Mouse (Mus musculus) CH12.LX (cell line): ENCODE data around the gene Nptn. TPM values are rescaled to one million over a fixed set of nuclear protein-coding genes. Genes with fewer than 3 reads are reported as not detected.

ENCODE experiments used
- DNase-seq: peaks from one replicate; pipeline ENCODE4 v3.0.0-alpha.2; 2013; ENCODE audit errors: extremely low read depth
- H3K27ac ChIP-seq: 2 replicates; pipeline ENCODE4 v1.5.1; 2012; ENCODE audit warnings: low read depth, mild to moderate bottlenecking, control low read depth, moderate library complexity; ENCODE audit not compliant: insufficient read depth
- H3K27me3 ChIP-seq: replicated peaks from 2 replicates; pipeline ENCODE3; 2012; ENCODE audit warnings: inconsistent platforms
- H3K36me3 ChIP-seq, 2 experiments: replicated peaks in 1 of 2; 2 replicates each; pipeline versions ENCODE3 to v1.6.1; 2012; ENCODE audit warnings: inconsistent platforms in 1 of 2, low read length in 1 of 2, mild to moderate bottlenecking in 1 of 2, mixed read lengths in 1 of 2, moderate library complexity in 1 of 2; ENCODE audit not compliant: control insufficient read depth in 1 of 2, insufficient read depth in 1 of 2
- H3K4me1 ChIP-seq, 2 experiments: 2 replicates each; pipeline ENCODE4 v1.6.1; 2012; ENCODE audit warnings: inconsistent platforms in 1 of 2, moderate library complexity in 1 of 2; ENCODE audit not compliant: insufficient read depth in 2 of 2, control insufficient read depth in 1 of 2
- H3K4me2 ChIP-seq: 2 replicates; pipeline ENCODE4 v1.6.1; 2012; ENCODE audit warnings: low read depth, mild to moderate bottlenecking, control low read depth; ENCODE audit not compliant: poor library complexity, insufficient read depth, severe bottlenecking
- H3K4me3 ChIP-seq, 3 experiments: fragments of 150-350 bp in 1 of 3; sonication (generic) in 1 of 3; replicated peaks in 1 of 3; 2 replicates each; pipeline versions ENCODE3 to v1.5.1; 2011 to 2012; ENCODE audit warnings: low read depth in 2 of 3, low read length in 2 of 3, mild to moderate bottlenecking in 2 of 3, moderate library complexity in 2 of 3, control low read depth in 1 of 3, improper control_type of control experiment in 1 of 3, inconsistent platforms in 1 of 3, mixed read lengths in 1 of 3; ENCODE audit not compliant: poor library complexity in 1 of 3
- H3K79me2 ChIP-seq: replicated peaks from 2 replicates; pipeline ENCODE4 v1.6.1; 2012; ENCODE audit warnings: mild to moderate bottlenecking, moderate library complexity; ENCODE audit not compliant: control insufficient read depth, poor library complexity, insufficient read depth, severe bottlenecking; ENCODE audit errors: extremely low read depth
- H3K9ac ChIP-seq: 2 replicates; pipeline ENCODE4 v1.6.1; 2012; ENCODE audit warnings: low read depth, mild to moderate bottlenecking, control low read depth, moderate library complexity; ENCODE audit not compliant: insufficient read depth
- H3K9me3 ChIP-seq: replicated peaks from 2 replicates; pipeline ENCODE3; 2012; ENCODE audit warnings: low read length, inconsistent platforms, mixed read lengths
- BHLHE40 ChIP-seq: IDR thresholded peaks from 2 replicates; pipeline ENCODE4 v1.6.1; 2011; ENCODE audit warnings: mild to moderate bottlenecking, low read depth, low read length, improper control_type of control experiment
- CTCF ChIP-seq, 2 experiments: IDR thresholded peaks in 1 of 2; conservative IDR thresholded peaks in 1 of 2; 2 replicates each; pipeline ENCODE4 v1.5.1; 2011 to 2012; ENCODE audit warnings: low read depth in 2 of 2, low read length in 2 of 2, improper control_type of control experiment in 1 of 2, inconsistent platforms in 1 of 2, mild to moderate bottlenecking in 1 of 2, moderate library complexity in 1 of 2
- EP300 ChIP-seq: IDR thresholded peaks from 2 replicates; pipeline ENCODE4 v1.6.1; 2011; ENCODE audit warnings: low read length, improper control_type of control experiment
- GABPA ChIP-seq: IDR thresholded peaks from 2 replicates; pipeline ENCODE4 v1.6.1; 2012; ENCODE audit warnings: low read depth, low read length, improper control_type of control experiment, inconsistent platforms; ENCODE audit not compliant: insufficient replicate concordance
- IRF4 ChIP-seq: IDR thresholded peaks from 2 replicates; pipeline ENCODE4 v1.6.1; 2014; ENCODE audit warnings: low read depth, mild to moderate bottlenecking, inconsistent platforms, low read length, improper control_type of control experiment
- KAT2A ChIP-seq: IDR thresholded peaks from 2 replicates; pipeline ENCODE4 v1.6.1; 2012; ENCODE audit warnings: low read length, improper control_type of control experiment, inconsistent platforms; ENCODE audit not compliant: insufficient replicate concordance
- MAFK ChIP-seq: IDR thresholded peaks from 2 replicates; pipeline ENCODE4 v1.6.1; 2011; ENCODE audit warnings: low read length, improper control_type of control experiment; ENCODE audit not compliant: insufficient replicate concordance
- MEF2A ChIP-seq: IDR thresholded peaks from 2 replicates; pipeline ENCODE4 v1.6.1; 2014; ENCODE audit warnings: low read depth, mild to moderate bottlenecking, inconsistent platforms, low read length, improper control_type of control experiment, borderline replicate concordance
- PAX5 ChIP-seq: IDR thresholded peaks from 2 replicates; pipeline ENCODE4 v1.6.1; 2012; ENCODE audit warnings: low read length, inconsistent platforms, mixed read lengths
- POLR2A ChIP-seq: IDR thresholded peaks from 2 replicates; pipeline ENCODE4 v1.6.1; 2011; ENCODE audit warnings: low read depth, mild to moderate bottlenecking, improper control_type of control experiment, low read length
- POLR2AphosphoS2 ChIP-seq: IDR thresholded peaks from 2 replicates; pipeline ENCODE4 v1.6.1; 2011; ENCODE audit warnings: low read depth, low read length, improper control_type of control experiment
- RCOR1 ChIP-seq: conservative IDR thresholded peaks from 2 replicates; pipeline ENCODE4 v1.6.1; 2012; ENCODE audit warnings: low read depth, mild to moderate bottlenecking, inconsistent platforms, low read length, improper control_type of control experiment
- SMC3 ChIP-seq: IDR thresholded peaks from 2 replicates; pipeline ENCODE4 v1.6.1; 2011; ENCODE audit warnings: low read depth, low read length, improper control_type of control experiment
- TBP ChIP-seq: conservative IDR thresholded peaks from 2 replicates; pipeline ENCODE4 v1.6.1; 2011; ENCODE audit warnings: low read depth, low read length, improper control_type of control experiment
- UBTF ChIP-seq: IDR thresholded peaks from 2 replicates; pipeline ENCODE4 v1.6.1; 2012; ENCODE audit warnings: low read depth, mild to moderate bottlenecking, inconsistent platforms, low read length, improper control_type of control experiment, moderate library complexity
- USF2 ChIP-seq: conservative IDR thresholded peaks from 2 replicates; pipeline ENCODE4 v1.6.1; 2011; ENCODE audit warnings: low read depth, low read length, improper control_type of control experiment
- ZC3H11A ChIP-seq: IDR thresholded peaks from 2 replicates; pipeline ENCODE4 v1.6.1; 2012; ENCODE audit warnings: low read depth, mild to moderate bottlenecking, inconsistent platforms, low read length, improper control_type of control experiment
- ZMIZ1 ChIP-seq: IDR thresholded peaks from 2 replicates; pipeline ENCODE4 v1.6.1; 2012; ENCODE audit warnings: low read depth, mild to moderate bottlenecking, inconsistent platforms, low read length, improper control_type of control experiment
- dilution Hi-C: fragments of 300-500 bp; cut with MboI; formaldehyde crosslinking; loops from 2 replicates; pipeline ENCODE4 v1.14.3; 2020; ENCODE audit warnings: low sequenced_read_pairs; ENCODE audit not compliant: extremely low pct_unique_long_range_greater_than_20kb, extremely low pct_ligation_motif_present
- in situ Hi-C: fragments of 300-500 bp; cut with MboI; formaldehyde crosslinking; loops from 3 replicates; pipeline ENCODE4 v1.14.3; 2019; ENCODE audit warnings: low sequenced_read_pairs, low pct_ligation_motif_present, low pct_unique_long_range_greater_than_20kb, mixed read lengths
- polyA plus RNA-seq: library from polyadenylated mRNA; unstranded; fragments of >175 nt; gene quantifications from 2 replicates; pipeline ENCODE4 v1.2.1, GENCODE M21; 2012; ENCODE audit warnings: low read depth; ENCODE audit not compliant: insufficient read length
- total RNA-seq, 2 experiments: library from RNA; depleted of rRNA; stranded (reverse); fragments of 300-350 nt in 1 of 2; fragments of >200 nt in 1 of 2; gene quantifications; 2 replicates each; pipeline ENCODE4 v1.2.3; 2012 to 2014

Gene Nptn
- total and polyA plus RNA-seq, 3 experiments, result 48.4 to 184 (median 175) TPM

GRCm38 (mm10) chr9:58658596-58659309, 76.7 kb downstream of the Nptn start:
- in situ Hi-C loops (loop anchor here (10.0 kb wide), 2 partner anchors 74 to 114 kb away; partner anchors contain the start of gene Nptn), dilution Hi-C loops (no loop called here)
- DNase-seq, result no peak
- Histone ChIP-seq H3K9ac (no peak overlapping the region), H3K27me3 (no peaks in the 10 kb centered on the region), H3K79me2 (no peaks in the 10 kb centered on the region), H3K36me3 (peaks cover 11 to 84% of the 10 kb centered on the region in 2 experiments), H3K4me1 (peaks cover 0 to 31% of the 10 kb centered on the region in 2 experiments; a peak in 2 of 4 replicates), H3K9me3 (no peaks in the 10 kb centered on the region), H3K4me2 (no peak overlapping the region), H3K4me3 (no peak overlapping the region), H3K27ac (no peak overlapping the region)
- no peak for TF ChIP-seq POLR2A
- TF ChIP-seq POLR2AphosphoS2, result no peak
- no peak for TF ChIP-seq RCOR1
- TF ChIP-seq CTCF (conservative IDR thresholded peaks at IDR 0.05 in 1 of 2, IDR thresholded peaks at IDR 0.05 in 1 of 2; ENCODE audit: low read depth in 2 of 2, low read length in 2 of 2), result no peak
- no peak for TF ChIP-seq USF2
- no peak for TF ChIP-seq IRF4
- TF ChIP-seq ZC3H11A, result no peak
- TF ChIP-seq MAFK, result no peak
- TF ChIP-seq PAX5, result no peak
- TF ChIP-seq EP300, result no peak
- TF ChIP-seq KAT2A, result no peak

GRCm38 (mm10) chr9:58659331-58659730, 77.3 kb downstream of the Nptn start:
- H3K27me3 ChIP-seq, result no peaks in the 10 kb centered on the region
- in situ Hi-C loops, result loop anchor here (10.0 kb wide), 2 partner anchors 75 to 115 kb away; partner anchors contain the start of gene Nptn
- no peak for DNase-seq
- H3K9me3 ChIP-seq, result no peaks in the 10 kb centered on the region
- H3K36me3 ChIP-seq, result peaks cover 13 to 83% of the 10 kb centered on the region in 2 experiments
- TF ChIP-seq TBP (no peak), UBTF (no peak), SMC3 (no peak), MEF2A (no peak), ZC3H11A (no peak), BHLHE40 (no peak), ZMIZ1 (no peak), PAX5 (no peak), GABPA (no peak)
- H3K27ac ChIP-seq, result no peak overlapping the region
- H3K4me2 ChIP-seq, result no peak overlapping the region
- dilution Hi-C loops, result no loop called here
- no peaks in the 10 kb centered on the region for H3K79me2 ChIP-seq
- H3K4me1 ChIP-seq, result peaks cover 0 to 31% of the 10 kb centered on the region in 2 experiments; a peak in 2 of 4 replicates
- no peak overlapping the region for H3K9ac ChIP-seq
- no peak overlapping the region for H3K4me3 ChIP-seq
